Mouse (Mus musculus) right cerebral cortex, postnatal 4 days (tissue): ENCODE results near the gene Alkbh7.

Source experiments
- DNase-seq: peaks from one replicate; pipeline ENCODE4 v3.0.0-alpha.2; 2022

The Alkbh7 gene

DNA sequence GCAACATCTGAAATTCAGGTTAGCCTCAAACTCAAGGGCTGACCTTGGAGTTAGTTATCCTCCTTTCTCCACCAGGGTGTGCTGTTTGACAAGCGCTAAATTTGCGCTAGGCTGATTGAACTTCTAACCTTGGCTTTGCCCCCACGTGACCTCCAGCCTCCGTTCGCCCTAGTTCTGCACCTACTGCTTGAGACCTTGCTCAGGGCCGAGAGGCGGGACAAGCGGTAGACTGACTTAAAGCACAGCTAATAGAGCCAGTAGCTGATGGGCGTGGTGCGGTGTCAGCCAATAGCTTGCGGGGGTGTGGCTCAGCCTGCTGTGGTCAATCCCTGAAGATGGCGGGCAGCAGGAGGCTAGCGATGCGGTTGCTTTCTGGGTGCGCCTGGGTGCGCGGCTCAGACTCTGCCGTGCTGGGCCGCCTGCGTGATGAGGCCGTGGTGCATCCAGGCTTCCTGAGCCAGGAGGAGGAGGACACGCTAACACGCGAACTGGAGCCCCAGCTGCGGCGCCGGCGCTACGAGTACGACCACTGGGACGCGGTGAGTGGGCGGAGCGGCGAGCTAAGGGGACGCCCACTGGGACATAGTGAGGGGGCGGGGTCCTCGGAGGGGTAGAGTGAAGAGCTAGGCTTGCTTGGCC, at the start of gene Alkbh7:
Alkbh7 (plus strand) TSS at position 311 of the 639 bp plus-strand sequence.
- DNase-seq: peak; percentile 82

DNA sequence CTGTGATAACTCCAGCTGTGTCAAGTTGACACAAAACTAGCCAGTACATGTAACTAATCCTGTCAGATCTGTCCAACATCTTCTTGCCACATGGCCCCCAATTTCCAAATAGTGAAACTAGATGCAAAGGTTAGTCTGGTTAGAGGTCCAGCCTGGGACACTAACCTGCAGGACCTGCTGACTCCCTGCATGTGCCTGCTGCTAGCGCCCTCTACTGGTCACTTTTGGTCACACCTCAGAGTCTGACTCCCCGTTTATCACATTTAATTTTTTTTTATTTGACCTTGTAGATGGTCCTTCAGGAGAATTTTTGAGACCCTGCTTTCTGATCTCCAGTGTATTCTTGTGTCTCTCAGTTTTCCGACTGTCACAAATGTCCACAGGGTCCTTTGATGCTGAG, 46.2 kb upstream of the Alkbh7 start:
- DNase-seq: peak; percentile 22

DNA sequence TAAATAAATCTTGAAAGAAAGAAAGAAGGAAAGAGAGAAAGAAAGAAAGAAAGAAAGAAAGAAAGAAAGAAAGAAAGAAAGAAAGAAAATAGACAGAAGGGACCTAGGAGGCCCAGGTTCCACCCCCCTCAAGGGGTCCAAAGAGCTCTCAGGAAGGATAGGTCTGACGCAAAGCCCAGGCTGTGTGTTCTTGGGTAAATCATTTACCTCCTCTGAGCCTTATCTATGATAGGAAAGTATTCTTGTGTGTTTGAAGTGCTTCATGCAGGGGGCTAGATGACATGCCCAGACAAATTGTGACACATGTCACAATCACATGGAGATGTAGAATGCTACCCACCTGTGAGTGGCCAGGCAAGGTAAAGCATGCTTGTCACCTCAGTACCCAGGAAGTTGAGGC, 44.5 kb upstream of the Alkbh7 start:
- DNase-seq: no peak

DNA sequence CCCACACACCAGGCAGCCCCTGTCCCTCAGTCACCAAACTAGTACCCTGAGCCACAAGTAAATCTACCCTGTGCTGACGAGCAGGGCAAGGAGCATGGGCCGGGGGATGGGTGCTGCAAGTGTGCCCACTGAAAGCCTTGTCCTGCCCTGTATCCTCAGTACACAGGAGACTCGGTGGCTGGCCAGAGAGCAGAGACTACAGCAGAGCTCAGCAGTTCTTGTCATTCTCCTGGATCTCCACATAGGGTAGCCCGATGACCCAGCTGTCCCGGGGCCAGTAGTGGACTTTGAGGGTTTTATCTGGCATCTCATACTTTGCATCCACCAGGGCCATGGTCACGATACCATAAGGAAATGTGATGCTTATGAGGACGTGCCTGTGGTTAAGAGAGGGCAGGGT, 42.3 kb upstream of the Alkbh7 start:
- DNase-seq: no peak

DNA sequence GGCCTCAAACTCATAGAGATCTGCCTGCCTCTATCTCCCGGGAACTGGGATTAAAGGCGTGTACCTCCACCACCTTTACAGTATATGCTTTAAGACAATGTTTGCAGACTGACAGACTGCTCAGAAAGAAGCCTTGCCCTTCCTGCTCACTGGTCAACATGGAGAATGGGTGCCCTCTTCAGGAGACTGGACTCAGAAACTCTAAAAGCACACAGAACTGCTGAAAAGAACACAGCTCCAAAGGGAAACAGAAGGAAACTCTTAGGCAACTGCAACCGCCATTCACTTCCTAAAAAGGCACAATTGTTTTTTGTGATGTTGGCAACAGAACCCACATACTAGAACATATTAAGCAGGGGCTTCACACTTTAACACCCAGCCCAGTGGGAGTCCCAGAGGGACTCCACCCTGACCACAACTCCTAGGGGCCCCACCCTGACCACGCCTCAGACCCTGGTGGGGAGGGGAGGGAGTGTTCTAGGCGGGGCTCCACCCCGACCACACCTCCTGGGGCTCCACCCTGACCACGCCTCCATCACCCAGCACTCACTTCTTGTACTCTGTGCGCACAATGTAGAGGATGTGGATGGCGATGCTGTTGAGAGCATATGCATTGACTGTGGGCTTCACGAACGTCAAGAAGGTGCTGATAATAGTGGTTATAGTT, 39.2 kb upstream of the Alkbh7 start:
- DNase-seq: no peak

DNA sequence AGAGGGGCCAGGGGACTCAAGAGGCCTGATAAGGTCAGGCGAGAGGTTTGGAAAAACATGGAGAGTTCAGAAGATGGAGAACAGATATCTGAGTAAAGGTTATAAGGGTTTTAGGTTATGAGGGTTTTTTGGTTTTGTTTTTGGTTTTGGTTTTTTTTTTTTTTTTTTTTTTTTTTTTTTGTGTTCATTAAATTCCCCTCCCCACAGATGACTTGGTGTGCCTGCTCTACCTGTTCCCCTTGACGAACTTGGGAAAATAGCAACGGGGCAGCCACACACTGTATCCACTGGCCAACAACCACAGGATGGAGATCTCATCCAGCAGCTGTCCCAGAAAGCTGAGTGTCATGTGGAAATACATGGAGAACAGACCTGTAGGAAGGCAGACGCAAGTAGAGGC, 38.5 kb upstream of the Alkbh7 start:
- no peak for DNase-seq

DNA sequence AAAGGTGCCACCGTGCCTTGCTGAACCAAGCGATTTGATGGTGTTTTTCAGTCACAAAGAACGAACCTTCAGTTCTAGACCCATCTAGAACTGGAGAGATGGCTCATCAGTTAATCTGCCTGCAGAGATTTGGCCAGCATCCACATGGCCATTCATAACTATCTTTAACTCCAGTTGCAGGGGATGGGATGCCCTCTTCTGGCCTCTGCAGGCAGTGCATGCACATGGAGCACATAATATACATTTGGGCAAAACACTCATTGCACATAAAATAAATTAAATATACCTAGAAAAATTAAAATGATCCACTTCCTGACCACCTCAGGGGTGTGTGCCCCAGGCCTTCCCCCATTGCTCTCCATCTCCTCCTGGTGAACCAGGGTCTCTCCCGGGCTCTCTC, 35.3 kb upstream of the Alkbh7 start:
- DNase-seq: no peak

DNA sequence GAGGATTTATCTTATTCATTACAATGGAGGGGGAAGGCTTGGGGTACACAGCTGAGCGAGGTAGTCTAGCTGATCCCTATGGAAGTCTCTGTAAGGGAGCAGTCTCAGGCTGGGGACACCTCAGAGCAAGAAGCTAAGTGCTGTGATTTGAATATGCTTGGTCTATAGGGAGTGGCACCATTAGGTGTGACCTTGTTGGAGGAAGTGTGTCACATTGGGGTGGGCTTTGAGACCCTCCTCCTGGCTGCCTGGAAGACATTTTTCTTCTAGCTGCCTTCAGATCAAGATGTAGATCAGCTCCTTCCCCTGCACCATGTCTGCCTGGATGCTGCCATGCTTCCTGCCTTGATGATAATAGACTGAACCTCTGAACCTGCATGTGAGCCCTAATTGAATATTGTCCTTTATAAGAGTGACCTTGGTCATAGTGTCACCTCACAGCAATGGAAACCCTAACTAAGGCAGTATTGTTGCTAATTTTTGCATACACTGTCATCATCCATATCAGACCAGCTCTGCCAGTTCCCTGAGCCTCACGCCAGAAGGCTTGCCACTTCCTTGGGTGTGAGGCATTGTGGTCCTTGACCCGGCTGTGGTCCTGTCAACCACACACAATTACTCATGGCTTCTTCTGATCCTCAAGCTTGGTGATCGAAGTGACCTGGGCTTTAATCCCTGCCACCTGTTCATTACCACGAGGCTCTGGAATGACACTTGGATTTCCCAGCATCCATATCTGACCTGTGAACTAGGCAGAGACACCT, 34.3 kb upstream of the Alkbh7 start:
- DNase-seq: no peak

DNA sequence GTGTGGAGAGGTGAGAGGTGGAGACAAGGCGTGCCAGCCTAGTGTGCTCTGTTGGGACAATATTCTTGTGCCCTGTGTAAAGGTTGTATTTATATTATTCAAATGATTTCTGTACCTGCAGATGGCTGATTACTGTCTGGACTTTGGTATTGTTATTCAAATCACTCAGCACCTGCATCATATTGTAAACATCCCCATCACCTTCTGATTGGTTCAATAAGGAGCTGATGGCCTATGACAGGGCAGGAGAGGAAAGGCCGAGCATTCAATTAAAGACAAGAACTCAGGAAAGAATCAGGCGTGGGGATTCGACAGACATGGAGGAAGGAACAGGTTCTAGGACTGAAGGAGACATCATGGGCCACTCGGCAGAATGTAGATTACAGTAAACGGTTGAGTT, 33.5 kb upstream of the Alkbh7 start:
- DNase-seq: no peak

DNA sequence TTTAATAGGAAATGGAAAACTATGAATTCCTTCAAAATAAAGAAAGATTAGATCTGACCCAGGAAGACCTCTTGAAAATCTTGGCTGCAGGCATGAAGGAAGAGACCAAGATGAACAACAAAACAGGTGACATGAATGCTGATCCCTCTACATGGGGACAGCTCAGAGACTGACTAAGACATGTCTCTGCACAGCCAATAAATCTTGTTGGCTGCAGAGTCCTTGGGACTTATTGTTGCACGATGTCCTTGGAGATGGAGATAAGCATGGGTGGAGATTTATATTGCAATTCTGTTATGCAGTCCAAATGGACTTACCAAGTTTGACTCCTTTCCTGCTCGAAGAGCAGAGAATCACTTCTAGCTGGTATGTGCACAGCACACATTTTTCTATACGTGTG, 27.8 kb upstream of the Alkbh7 start:
- no peak for DNase-seq

DNA sequence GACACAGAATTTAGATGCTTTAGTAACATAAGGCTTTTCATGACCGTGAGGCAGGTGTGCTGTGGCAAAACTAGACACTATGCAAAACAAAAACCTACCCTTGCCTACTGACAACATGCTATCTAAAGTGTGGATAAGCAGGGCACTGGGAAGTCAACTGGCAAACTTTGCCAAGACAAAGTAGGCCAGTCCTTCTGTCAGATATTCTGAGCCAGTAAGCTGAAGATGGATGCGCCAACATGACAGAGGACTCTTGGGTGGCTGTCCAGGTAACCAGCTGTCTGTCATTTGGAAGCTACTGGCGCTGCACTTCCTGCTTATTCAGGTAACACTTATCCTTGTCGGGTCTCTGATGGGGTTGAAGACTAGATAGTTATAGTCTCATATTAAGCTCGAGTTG, 27.1 kb upstream of the Alkbh7 start:
- DNase-seq: no peak

DNA sequence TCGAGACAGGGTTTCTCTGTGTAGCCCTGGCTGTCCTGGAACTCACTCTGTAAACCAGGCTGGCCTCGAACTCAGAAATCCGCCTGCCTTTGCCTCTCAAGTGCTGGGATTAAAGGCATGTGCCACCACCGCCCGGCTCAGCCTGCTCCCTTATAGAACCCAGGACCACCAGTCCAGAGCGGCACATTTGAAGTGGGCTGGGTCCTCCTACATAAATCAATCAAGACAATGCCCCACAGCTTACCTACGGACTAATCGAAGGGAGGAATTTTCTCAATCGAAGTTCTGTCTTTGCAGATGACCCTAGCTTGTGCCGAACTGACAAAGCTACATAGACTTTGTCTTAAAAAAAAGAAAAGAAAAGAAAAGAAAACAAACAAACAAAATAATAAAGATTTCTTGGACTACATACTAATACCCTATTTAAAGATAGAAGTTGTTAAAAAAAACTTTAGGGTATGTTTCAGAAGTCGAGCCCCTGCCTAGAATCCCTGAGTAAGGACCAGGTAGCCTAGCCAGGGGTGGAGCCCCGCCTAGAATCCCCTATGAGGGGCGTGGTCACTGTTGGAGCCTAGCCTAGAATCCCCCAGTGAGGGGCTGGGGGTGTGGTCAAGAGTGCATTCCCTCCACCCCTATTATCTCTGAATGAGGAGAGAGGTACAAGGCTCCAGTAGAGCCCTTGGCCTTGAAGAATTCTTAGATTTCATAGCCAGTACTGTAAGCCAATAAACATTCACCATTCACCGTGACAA, 23.0 kb upstream of the Alkbh7 start:
- no peak for DNase-seq

DNA sequence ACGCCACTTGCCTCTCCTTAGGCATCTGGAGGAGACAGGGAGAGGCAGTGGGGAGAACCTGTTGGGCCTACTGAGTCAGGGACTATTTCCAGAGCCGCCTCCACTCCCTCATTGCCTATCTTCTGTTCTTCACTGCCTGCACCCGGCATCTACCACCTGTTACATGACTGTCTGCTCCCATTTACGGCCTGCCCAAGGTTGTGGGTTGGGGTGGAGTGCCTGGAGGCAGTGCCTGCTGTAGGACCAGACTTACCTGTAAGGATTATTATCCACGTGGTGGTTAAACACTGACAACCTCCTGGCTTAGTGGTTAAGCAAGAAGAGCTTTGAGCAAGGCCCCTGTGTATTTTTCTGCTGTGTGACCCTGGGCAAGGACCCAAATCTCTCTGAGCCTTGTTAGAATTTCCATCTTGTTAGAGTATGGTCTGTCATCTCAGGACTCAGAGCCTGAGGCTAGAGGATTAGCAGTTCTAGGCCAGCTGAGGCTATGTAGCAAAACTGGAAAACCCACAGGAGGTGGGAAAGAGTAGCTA, 22.4 kb upstream of the Alkbh7 start:
- no peak for DNase-seq

DNA sequence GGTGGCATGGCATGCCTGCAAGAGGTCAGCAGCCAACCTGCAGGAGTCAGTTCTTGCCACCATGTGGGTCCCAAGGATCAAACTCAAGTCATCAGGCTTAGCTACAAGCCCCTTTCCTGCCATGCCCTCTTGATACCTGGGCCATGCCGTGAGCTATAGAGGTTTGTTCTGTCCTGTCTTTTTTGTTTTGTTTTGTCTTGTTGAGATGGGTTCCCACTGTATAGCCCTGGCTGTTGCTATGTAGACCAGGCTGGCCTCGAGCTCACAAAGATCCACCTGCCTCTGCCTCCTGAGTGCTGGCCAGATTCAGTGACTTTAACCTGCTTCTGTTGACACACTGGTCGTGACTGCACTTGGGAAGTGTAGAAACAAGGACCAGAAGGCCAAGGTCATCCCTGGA, 21.7 kb upstream of the Alkbh7 start:
- no peak for DNase-seq

DNA sequence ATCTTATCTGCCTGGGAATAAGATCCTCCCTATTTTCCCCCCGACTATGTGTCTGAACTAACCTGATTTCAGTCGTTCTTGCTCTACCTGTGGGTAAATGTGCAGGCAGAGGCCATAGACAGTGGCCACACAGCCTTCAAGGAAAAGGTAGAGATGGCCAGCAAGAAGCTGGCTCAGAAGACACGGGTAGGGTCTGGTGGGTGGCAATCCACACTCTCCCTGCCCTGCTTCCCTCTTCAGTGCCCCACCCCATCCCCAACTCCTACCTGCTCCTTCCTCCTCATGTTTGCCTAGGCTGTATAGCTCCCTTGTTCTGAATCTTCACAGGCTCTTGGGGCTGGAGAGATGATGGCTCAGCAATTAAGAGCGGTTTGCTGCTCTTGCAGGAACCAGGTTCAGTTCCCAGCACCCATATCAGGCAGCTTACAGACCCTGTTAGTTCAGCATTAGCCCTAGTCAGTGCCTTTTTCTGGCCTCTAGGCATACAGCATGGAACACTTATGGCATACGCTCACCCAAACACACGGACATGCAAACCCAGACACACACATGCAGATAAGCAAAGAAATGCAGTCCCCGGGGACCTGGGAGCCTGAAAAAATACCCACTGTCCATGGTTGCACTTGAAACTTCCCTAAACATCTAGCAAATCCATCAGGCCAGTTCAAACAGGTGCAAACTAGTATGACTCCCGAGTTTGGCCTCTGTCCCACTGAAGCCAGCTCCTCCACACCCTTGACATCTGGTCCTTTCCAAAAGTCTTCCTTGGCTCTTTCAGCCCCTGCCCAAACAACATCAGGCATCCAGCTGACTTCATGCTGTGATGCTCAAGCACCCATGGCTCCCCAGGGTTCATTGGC, 20.4 kb upstream of the Alkbh7 start:
- DNase-seq: no peak

DNA sequence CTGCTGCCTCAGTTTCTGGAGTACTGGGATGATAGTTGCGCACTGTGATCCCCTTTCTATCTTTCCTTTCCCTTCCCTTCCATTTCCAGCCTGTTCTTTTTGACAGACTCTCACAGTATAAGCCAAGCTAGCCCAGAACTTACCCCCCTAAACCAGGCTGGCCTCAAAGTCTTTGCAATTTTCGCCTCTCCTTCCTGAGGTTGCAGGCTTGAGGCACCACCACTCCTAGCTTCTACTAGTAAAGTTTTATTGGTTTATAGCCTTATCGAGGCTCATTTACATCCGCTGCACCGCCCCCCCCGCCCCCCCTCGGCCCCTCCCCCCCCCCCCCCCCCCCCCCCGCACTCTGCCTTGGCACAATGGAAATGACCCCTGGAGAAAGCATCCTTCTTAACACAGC, 17.6 kb upstream of the Alkbh7 start:
- DNase-seq: no peak

DNA sequence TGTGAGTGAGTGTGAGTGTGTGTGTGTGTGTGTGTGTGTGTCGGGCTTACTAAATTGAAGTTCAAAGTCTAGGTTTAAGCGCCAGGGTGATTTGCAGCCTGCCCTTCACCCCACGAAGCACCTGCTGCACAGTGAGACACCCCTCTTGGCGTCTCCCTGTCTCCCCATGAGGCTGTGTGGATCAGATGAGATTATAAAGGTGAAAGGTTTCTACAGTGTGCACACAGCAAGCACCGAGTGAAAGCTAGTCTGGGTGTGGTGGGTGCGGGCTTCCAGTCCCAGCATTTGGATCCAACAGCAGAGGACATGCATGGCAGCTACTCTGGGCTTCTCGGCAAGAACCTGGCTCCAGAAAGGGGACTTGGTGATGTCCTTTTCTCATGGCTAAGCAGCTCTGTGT, 16.1 kb upstream of the Alkbh7 start:
- no peak for DNase-seq

DNA sequence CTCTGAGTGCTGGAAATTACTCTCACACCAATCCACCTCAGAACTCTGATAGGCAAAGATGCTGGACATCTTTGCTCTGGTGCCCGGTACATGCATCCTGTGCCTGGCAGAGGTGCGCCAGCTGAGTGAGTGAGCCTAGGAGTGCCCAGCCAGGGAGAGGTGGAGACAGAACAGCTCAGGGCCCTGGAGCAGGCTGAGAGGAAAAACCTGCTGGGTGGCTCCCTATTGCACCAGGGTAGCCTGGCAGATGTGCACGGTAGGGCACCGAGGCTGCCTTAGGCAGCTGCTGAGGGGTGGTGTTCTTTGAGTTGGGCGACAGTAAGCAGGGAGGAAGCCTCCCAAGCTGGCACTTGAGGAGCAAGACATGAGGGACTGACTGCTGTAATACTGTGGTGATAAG, 15.1 kb upstream of the Alkbh7 start, which contains the start of gene Acer1:
Acer1 (minus strand) TSS at position 114 of the 400 bp plus-strand sequence.
- no peak for DNase-seq

DNA sequence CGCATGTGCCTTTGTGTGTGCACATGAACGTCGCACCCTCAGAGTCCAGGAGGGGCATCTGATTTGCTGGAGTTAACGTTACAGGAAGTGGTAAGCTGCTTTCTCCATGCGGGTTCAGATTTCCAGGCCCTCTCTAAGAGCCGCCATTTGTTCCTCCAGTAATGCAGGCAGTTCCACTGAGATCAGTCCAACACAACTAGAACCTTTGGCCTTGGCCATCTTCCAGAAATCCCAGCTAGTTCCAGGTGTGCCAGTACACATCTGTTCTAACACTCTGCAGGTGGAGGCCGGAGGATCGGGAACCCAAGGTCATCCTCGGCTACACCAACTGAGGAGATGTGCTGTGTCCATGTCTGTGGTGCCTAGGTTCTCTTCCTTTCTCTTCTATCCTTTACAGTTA, 12.3 kb upstream of the Alkbh7 start:
- DNase-seq: no peak

DNA sequence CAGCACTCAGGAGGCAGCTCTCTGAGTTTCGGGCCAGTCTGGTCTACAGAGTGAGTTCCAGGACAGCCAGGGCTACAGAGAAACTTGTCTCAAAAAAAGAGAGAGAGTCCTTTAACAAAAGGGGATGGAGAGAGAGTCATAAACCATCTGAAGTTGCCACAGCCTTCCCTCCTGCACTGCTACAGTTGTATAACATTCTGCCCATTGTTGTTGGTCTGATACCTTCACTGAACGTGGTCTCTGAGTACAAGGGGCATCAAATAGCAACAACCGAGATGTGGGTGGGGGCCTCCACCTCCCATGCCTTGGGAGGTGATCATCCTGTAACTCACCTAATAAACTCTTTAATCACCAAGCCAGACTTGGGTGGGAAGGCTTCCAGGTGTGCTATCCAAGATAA, 11.5 kb upstream of the Alkbh7 start:
- no peak for DNase-seq

DNA sequence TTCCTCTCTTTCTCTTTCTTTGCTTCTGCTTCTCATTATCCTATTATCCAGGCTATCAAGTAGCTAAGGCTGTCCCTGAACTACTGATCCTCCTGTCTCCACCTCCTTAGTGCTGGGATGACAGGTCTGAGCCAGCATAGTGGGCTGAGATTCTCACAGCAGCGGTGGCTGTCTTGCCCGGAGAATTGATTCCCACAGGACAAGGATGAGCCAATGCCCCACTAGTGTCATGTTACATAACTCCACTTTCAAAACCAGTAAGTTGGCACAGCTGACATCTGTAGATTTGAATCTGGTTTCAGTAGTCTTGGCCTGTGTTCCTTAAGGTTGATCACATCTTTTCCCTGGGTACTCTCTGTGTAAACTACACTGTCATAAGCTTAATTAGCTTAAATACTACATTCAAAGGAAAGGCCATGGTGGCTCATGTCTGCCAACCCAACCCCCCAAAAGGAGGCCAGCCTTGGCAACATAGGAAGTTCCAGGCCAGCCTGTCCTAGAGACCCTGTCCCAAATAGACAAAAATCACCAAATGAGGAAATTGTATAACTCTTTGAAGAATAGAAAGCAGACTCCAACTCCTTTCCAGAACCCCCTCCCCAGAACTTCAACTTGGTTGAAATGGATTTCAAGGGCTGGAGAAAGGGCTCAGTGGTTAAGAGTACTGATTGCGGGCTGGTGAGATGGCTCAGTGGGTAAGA, 10.9 kb upstream of the Alkbh7 start:
- no peak for DNase-seq

DNA sequence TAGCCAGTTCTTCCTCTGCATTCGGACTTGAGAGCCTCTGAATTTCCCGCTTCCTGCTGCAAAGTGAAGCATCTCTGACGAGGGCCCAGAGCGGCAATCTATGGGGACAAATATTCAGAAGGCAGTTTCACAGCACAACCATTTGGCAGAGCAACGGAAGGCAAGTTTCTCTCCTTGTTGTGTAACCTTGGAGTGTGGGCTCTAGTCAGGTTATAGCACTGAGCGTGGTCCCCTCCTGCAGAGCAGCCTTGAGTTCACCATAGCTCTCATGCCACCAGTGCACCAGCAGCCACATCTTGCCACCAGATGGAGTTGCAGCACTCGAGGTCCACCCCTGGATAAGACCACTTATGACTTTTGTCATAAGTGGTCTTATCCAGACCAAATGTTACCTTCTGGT, 8.7 kb upstream of the Alkbh7 start:
- DNase-seq: no peak
